Mouse (Mus musculus) gastrocnemius, adult 8-10 months (tissue): ENCODE results near the gene Ppp1r3e. TPM values are rescaled to one million over a fixed set of nuclear protein-coding genes. Genes with fewer than 3 reads are reported as not detected.

Source experiments
- DNase-seq, 2 experiments: peaks; one replicate each; pipeline ENCODE4 v3.0.0; 2022; ENCODE audit warnings: low spot score in 2 of 2
- total RNA-seq, 4 experiments: library from RNA; stranded (reverse); gene quantifications; 2 replicates each; pipeline ENCODE4 v1.2.4; 2022

Ppp1r3e gene
- total RNA-seq, 4 experiments from 2014 or later, result 3.6 to 5.3 (median 4.0) TPM

GRCm38 (mm10) chr14:54883154-54884021 is 6.0 kb upstream of the Ppp1r3e start, which contains the start of the genes Bcl2l2 and Gm20521:
TSS of gene Bcl2l2 (plus strand) at chr14:54883377.
TSS of gene Gm20521 (plus strand) at chr14:54883441.
- peak; percentile 75 to 76 for DNase-seq

GRCm38 (mm10) chr14:54876539-54877047 is 757 bp downstream of the Ppp1r3e start:
- peak; percentile 81 to 89 for DNase-seq

- DNase-seq, result peak in 1 of 2 experiments; percentile 30
Measured at GRCm38 (mm10) chr14:54875844-54876538, 1.4 kb downstream of the Ppp1r3e start.

GRCm38 (mm10) chr14:54874165-54874564 is 3.2 kb downstream of the Ppp1r3e start:
- DNase-seq, result no peak

- DNase-seq, result no peak
Measured at GRCm38 (mm10) chr14:54870861-54871260, 6.5 kb downstream of the Ppp1r3e start, which contains the start of gene Homez. TSS of gene Homez (minus strand) at chr14:54870961.

- no peak for DNase-seq
Measured at GRCm38 (mm10) chr14:54868026-54868425, 9.3 kb downstream of the Ppp1r3e start.

GRCm38 (mm10) chr14:54866936-54867335 is 10.4 kb downstream of the Ppp1r3e start:
- no peak for DNase-seq

GRCm38 (mm10) chr14:54866268-54866667 is 11.1 kb downstream of the Ppp1r3e start:
- no peak for DNase-seq

- no peak for DNase-seq
Measured at GRCm38 (mm10) chr14:54865626-54866025, 11.7 kb downstream of the Ppp1r3e start.

- no peak for DNase-seq
Measured at GRCm38 (mm10) chr14:54864313-54865036, 12.9 kb downstream of the Ppp1r3e start.

- DNase-seq, result peak; percentile 80 to 86
Measured at GRCm38 (mm10) chr14:54863501-54864312, 13.6 kb downstream of the Ppp1r3e start.

GRCm38 (mm10) chr14:54860511-54860910 is 16.8 kb downstream of the Ppp1r3e start:
- DNase-seq, result peak in 1 of 2 experiments; percentile 31

- no peak for DNase-seq
Measured at GRCm38 (mm10) chr14:54857891-54858290, 19.5 kb downstream of the Ppp1r3e start.

- DNase-seq, result no peak
Measured at GRCm38 (mm10) chr14:54856703-54857102, 20.6 kb downstream of the Ppp1r3e start.

GRCm38 (mm10) chr14:54855726-54856125 is 21.6 kb downstream of the Ppp1r3e start:
- no peak for DNase-seq

GRCm38 (mm10) chr14:54843461-54843860 is 33.9 kb downstream of the Ppp1r3e start:
- DNase-seq, result no peak

- DNase-seq, result no peak
Measured at GRCm38 (mm10) chr14:54823716-54824115, 53.6 kb downstream of the Ppp1r3e start.
